Mouse (Mus musculus): Measurements from ENCODE around the gene Afdn. TPM values are rescaled to one million over a fixed set of nuclear protein-coding genes. Genes with fewer than 3 reads are reported as not detected.
A peak's percentile ranks its signal among the peaks of the same experiment; 100 is the strongest.

Gene Afdn
- polyA plus RNA-seq, 1 experiment from 2014 or later = 111 TPM

DNA sequence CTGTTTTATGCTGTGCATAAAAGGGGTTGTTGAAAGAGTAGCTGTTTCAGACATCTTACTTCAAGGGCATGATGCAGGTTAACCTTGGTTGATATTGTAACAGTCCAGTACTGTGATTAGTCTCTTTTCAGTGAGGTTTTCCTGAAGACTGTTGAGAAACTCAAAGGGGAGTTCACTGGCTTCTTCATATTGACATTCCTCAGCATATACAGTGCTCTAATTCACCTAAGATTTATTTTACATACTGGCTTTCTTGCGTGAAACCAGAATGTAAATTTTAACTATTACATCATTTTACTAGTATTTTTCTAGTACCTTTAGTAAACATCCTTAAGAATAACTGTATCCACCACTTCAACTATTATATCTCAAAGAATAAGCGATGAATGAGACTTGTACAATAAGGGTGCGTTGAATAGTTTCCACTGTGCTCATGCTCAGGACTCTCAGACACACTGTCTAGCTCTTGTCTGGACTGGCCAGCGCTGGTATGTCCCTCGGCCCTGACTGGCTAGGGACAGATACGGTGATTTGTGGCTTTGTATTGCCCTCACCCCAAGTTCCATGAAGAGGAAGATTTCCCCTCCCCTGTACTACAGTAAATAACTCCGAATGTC lies 129.6 kb downstream of the Afdn start:
- 0 out of 2 replicates have a peak, but pooled peaks have one; percentile 74 for ATAC-seq (ENCODE audit: borderline replicate concordance, extremely low read depth, low FRiP score, low TSS enrichment)

DNA sequence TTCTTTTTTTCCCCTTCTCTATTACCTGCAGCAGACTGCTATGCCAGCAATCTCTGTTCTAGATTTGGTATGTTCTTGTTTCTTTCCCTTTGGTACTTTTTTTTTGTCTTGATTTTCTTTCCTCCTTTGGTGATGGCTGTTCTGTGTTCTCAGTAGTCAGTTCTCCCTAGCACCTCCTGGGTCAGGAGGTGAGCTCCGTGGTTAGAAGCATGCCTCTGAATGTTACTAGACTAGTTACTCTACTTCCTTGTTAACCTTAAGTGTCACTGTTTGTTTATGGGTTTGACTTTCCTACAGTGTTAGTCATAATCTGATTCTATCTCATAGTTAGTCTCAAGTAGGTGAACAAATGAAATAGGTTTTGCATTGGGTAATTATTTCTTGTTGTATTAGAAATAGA lies 130.6 kb downstream of the Afdn start:
- Histone ChIP-seq H3K27ac (no peak overlapping the region), H3K36me3 (peaks cover 27% of the 10 kb centered on the region), H3K4me1 (no peaks in the 10 kb centered on the region), H3K9me3 (no peaks in the 10 kb centered on the region), H3K4me2 (no peak overlapping the region), H3K27me3 (no peaks in the 10 kb centered on the region), H3K9ac (no peak overlapping the region), H3K4me3 (no peak overlapping the region)
- no peak for ATAC-seq (ENCODE audit: borderline replicate concordance, extremely low read depth, low FRiP score, low TSS enrichment)
- 23% methylated on average over 1 of the region's 1 CpGs for WGBS

More for the DNA sequence above, 129.6 kb downstream of the Afdn start:
- no peak overlapping the region for H3K27ac ChIP-seq
- no peaks in the 10 kb centered on the region for H3K4me1 ChIP-seq
- H3K27me3 ChIP-seq = no peaks in the 10 kb centered on the region
- peaks cover 33% of the 10 kb centered on the region for H3K36me3 ChIP-seq
- H3K9me3 ChIP-seq = no peaks in the 10 kb centered on the region
- H3K4me3 ChIP-seq = no peak overlapping the region
- 53% methylated on average over 7 of the region's 7 CpGs for whole genome bisulfite sequencing
- H3K4me2 ChIP-seq = no peak overlapping the region
- H3K9ac ChIP-seq = no peak overlapping the region

DNA sequence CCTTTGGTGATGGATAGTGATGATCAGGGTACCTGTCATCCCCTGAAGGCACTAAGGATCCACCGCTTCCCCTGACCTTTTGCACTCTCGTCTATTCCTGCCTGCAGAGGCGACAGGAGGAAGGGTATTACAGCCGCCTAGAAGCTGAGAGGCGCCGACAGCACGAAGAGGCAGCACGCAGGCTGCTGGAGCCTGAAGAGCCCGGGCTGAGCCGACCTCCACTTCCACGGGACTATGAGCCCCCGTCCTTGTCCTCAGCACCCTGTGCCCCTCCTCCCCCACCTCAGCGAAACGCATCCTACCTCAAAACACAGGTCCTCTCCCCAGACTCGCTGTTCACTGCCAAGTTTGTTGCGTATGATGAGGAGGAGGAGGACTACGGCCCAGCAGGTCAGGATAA lies 138.5 kb downstream of the Afdn start:
- Histone ChIP-seq H3K27ac (no peak overlapping the region), H3K27me3 (no peaks in the 10 kb centered on the region), H3K4me2 (no peak overlapping the region), H3K9me3 (no peaks in the 10 kb centered on the region), H3K36me3 (peaks cover 56% of the 10 kb centered on the region), H3K4me3 (no peak overlapping the region), H3K4me1 (no peaks in the 10 kb centered on the region), H3K9ac (no peak overlapping the region)
- ATAC-seq (ENCODE audit: borderline replicate concordance, extremely low read depth, low FRiP score, low TSS enrichment) = no peak
- WGBS = 79% methylated on average over 17 of the region's 17 CpGs

DNA sequence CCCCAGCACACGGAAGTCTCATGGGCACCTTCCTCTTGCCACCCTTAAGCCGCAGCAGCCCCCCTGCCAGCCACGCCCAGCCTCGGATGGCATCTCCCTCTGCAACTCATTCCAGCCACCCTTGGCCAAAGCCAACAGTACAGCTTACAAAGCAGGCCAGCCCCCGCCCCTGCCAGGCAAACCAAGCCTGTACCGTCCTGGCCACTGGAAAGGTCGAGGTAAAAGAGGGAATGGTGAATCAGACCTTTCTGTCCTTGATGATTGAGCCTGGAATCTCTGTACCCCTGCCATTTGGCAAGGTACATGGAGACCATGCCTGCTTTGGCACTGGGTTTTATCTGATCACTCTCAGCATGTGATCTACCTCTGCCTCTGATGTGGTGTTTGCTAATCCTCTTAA lies 138.9 kb downstream of the Afdn start:
- no peak for ATAC-seq (ENCODE audit: borderline replicate concordance, extremely low read depth, low FRiP score, low TSS enrichment)
- no peak overlapping the region for H3K9ac ChIP-seq
- no peaks in the 10 kb centered on the region for H3K27me3 ChIP-seq
- 80% methylated on average over 7 of the region's 7 CpGs for WGBS
- peaks cover 60% of the 10 kb centered on the region for H3K36me3 ChIP-seq
- H3K4me3 ChIP-seq = no peak overlapping the region
- no peaks in the 10 kb centered on the region for H3K4me1 ChIP-seq
- no peak overlapping the region for H3K4me2 ChIP-seq
- no peak overlapping the region for H3K27ac ChIP-seq
- no peaks in the 10 kb centered on the region for H3K9me3 ChIP-seq

- no peaks in the 10 kb centered on the region for H3K27me3 ChIP-seq
- H3K4me2 ChIP-seq = no peak overlapping the region
- no peak overlapping the region for H3K27ac ChIP-seq
- no peaks in the 10 kb centered on the region for H3K9me3 ChIP-seq
- WGBS = 87% methylated on average over 8 of the region's 8 CpGs
- ATAC-seq (ENCODE audit: borderline replicate concordance, extremely low read depth, low FRiP score, low TSS enrichment) = no peak
- no peak overlapping the region for H3K4me3 ChIP-seq
- H3K9ac ChIP-seq = no peak overlapping the region
- no peaks in the 10 kb centered on the region for H3K4me1 ChIP-seq
- H3K36me3 ChIP-seq = peaks cover 61% of the 10 kb centered on the region
These were observed 143.5 kb downstream of the Afdn start for GRCm38 (mm10) chr17:13903793-13904192.

DNA sequence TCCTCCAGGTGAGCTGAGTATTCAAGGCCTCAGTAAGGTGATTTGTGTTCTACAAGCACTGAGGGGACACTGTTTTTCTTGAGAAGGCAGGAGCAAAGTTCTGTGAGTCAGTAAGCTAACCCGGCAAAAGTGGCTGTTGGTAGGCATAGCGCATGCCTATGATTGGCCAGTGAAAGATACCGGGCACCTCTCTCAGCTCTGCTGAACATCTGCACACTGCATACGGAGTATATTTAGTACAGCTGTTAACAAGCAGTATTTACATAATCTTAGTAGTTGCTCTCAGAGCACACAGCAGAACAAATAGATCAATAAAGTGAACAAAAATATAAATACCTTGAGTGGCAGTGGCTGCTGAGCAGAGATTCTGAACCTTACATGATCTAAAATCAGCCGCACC lies 146.7 kb downstream of the Afdn start:
- Histone ChIP-seq H3K27me3 (no peaks in the 10 kb centered on the region), H3K36me3 (peaks cover 39% of the 10 kb centered on the region), H3K4me2 (no peak overlapping the region), H3K9ac (no peak overlapping the region), H3K9me3 (no peaks in the 10 kb centered on the region), H3K27ac (no peak overlapping the region), H3K4me3 (no peak overlapping the region), H3K4me1 (no peaks in the 10 kb centered on the region)
- ATAC-seq (ENCODE audit: borderline replicate concordance, extremely low read depth, low FRiP score, low TSS enrichment) = no peak
- 91% methylated on average over 5 of the region's 5 CpGs for WGBS

GRCm38 (mm10) chr17:13907681-13908080 lies 147.3 kb downstream of the Afdn start:
- no peak overlapping the region for H3K4me3 ChIP-seq
- peaks cover 35% of the 10 kb centered on the region for H3K36me3 ChIP-seq
- no peaks in the 10 kb centered on the region for H3K9me3 ChIP-seq
- H3K27me3 ChIP-seq = no peaks in the 10 kb centered on the region
- H3K4me2 ChIP-seq = no peak overlapping the region
- ATAC-seq (ENCODE audit: borderline replicate concordance, extremely low read depth, low FRiP score, low TSS enrichment) = no peak
- no peaks in the 10 kb centered on the region for H3K4me1 ChIP-seq
- no peak overlapping the region for H3K27ac ChIP-seq
- WGBS = 97% methylated on average over 1 of the region's 1 CpGs
- no peak overlapping the region for H3K9ac ChIP-seq

GRCm38 (mm10) chr17:13913951-13914350 lies 153.6 kb downstream of the Afdn start:
- H3K27me3 ChIP-seq = no peaks in the 10 kb centered on the region
- peaks cover 15% of the 10 kb centered on the region for H3K4me1 ChIP-seq
- no peak overlapping the region for H3K9ac ChIP-seq
- no peak overlapping the region for H3K4me2 ChIP-seq
- ATAC-seq (ENCODE audit: borderline replicate concordance, extremely low read depth, low FRiP score, low TSS enrichment) = no peak
- H3K4me3 ChIP-seq = no peak overlapping the region
- no peaks in the 10 kb centered on the region for H3K9me3 ChIP-seq
- H3K27ac ChIP-seq = peak overlapping the region; percentile 44; the same call in 1 of the 2 replicates
- 34% methylated on average over 4 of the region's 4 CpGs for WGBS
- H3K36me3 ChIP-seq = no peaks in the 10 kb centered on the region; the same call in 1 of the 2 replicates

DNA sequence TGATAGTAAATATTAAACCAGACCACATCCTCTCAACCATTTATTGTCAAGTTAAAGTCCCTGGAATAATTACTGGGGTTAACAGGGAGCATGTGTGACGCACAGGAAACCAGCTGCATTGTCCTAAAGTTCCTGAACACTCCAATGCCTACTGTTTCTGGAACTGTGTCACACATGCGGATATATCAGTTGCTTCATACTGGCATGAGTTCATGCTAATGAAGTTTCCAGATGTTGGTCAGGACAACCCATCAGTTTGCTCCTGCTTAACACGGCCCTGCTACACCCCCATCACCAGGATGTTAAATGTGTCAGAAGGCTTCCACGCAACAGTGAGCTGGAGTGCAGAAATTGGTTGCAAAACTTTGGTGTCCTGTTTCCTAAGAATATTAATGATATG lies 154.2 kb downstream of the Afdn start:
- Histone ChIP-seq H3K9ac (no peak overlapping the region), H3K4me3 (no peak overlapping the region), H3K27me3 (no peaks in the 10 kb centered on the region), H3K27ac (0 out of 2 replicates have a peak overlapping the region, but pooled peaks have one; percentile 50), H3K9me3 (no peaks in the 10 kb centered on the region), H3K4me2 (no peak overlapping the region), H3K4me1 (peaks cover 15% of the 10 kb centered on the region), H3K36me3 (no peaks in the 10 kb centered on the region; the same call in 1 of the 2 replicates)
- WGBS = 38% methylated on average over 4 of the region's 4 CpGs
- peak; percentile 92 for ATAC-seq (ENCODE audit: borderline replicate concordance, extremely low read depth, low FRiP score, low TSS enrichment)

DNA sequence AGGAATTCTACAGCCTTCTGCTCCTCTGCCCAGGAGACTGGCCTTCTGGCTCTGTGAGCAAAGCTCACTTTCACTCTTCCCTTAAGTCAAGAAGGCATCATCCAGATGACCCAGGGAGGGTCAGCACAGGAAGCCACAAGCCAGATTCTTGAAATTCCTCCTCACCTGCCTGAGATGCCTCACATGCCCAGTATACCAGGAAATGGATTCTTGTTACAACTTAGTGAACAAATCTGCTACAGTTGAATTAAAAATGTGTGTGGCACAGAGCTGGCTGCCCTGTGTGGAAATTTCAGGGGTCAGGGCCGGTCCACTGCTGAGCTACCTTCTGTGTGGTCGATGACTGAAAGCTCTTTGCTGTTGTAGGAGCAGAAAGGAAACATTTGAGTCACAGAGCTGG lies 160.4 kb downstream of the Afdn start:
- no peak overlapping the region for H3K4me2 ChIP-seq
- ATAC-seq (ENCODE audit: borderline replicate concordance, extremely low read depth, low FRiP score, low TSS enrichment) = no peak
- H3K27ac ChIP-seq = no peak overlapping the region; the same call in 1 of the 2 replicates
- H3K27me3 ChIP-seq = no peaks in the 10 kb centered on the region
- H3K9ac ChIP-seq = no peak overlapping the region
- H3K9me3 ChIP-seq = no peaks in the 10 kb centered on the region
- 50% methylated on average over 2 of the region's 2 CpGs for WGBS
- peaks cover 5% of the 10 kb centered on the region; the same call in 1 of the 2 replicates for H3K4me1 ChIP-seq
- H3K4me3 ChIP-seq = no peak overlapping the region
- no peaks in the 10 kb centered on the region for H3K36me3 ChIP-seq

- H3K4me1 ChIP-seq = peaks cover 5% of the 10 kb centered on the region; the same call in 1 of the 2 replicates
- H3K27ac ChIP-seq = no peak overlapping the region
- WGBS = 23% methylated on average over 2 of the region's 2 CpGs
- H3K9me3 ChIP-seq = no peaks in the 10 kb centered on the region
- peak; percentile 15; the same call in 1 of the 2 replicates for ATAC-seq (ENCODE audit: borderline replicate concordance, extremely low read depth, low FRiP score, low TSS enrichment)
- H3K27me3 ChIP-seq = no peaks in the 10 kb centered on the region
- H3K4me2 ChIP-seq = no peak overlapping the region
- no peak overlapping the region for H3K4me3 ChIP-seq
- no peak overlapping the region for H3K9ac ChIP-seq
- H3K36me3 ChIP-seq = no peaks in the 10 kb centered on the region
These were observed 163.1 kb downstream of the Afdn start for GRCm38 (mm10) chr17:13923418-13923817.

- no peak overlapping the region for H3K9ac ChIP-seq
- H3K4me3 ChIP-seq = no peak overlapping the region
- H3K9me3 ChIP-seq = no peaks in the 10 kb centered on the region
- ATAC-seq (ENCODE audit: borderline replicate concordance, extremely low read depth, low FRiP score, low TSS enrichment) = no peak
- H3K4me2 ChIP-seq = no peak overlapping the region
- no peaks in the 10 kb centered on the region for H3K36me3 ChIP-seq
- no peaks in the 10 kb centered on the region for H3K27me3 ChIP-seq
- peaks cover 5% of the 10 kb centered on the region; the same call in 1 of the 2 replicates for H3K4me1 ChIP-seq
- H3K27ac ChIP-seq = no peak overlapping the region
- WGBS = 89% methylated on average over 2 of the region's 2 CpGs
These were observed 164.2 kb downstream of the Afdn start for GRCm38 (mm10) chr17:13924588-13924987.
